Mouse (Mus musculus): ENCODE measurements around the gene Hacd2.

DNA sequence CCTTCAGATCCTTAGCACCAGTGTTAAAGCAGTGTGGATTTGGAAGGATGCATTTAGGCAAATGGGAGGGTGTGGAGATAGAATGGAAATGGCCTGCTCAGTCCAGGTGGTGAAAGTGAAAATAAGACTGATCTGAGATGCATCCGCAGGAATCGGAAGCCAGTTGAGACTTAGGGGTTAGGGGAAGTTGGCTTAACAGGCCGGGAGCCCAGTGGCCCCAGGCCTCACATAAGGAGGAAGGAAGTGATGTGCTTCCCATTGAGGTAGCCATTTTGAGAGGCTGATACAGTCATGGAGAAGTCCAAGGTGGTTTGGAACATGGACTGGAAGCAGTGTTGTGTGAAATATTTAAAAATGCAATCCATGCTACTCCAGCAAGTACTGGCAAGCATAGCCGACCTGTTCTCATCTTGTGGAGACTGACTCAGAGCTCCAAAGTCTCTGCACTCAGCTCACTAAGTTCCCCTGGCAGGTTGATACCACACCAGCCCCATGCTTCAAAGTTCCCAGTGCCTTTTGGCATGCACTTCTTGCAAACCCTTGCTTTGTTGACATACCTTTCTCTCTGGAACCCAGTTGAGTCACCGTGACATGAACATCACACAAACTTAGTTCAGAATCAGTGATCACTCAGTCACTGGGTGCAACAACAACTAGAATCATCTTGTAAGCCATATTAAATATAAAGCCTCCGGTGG lies 25.2 kb downstream of the Hacd2 start:
- TF ChIP-seq CTCF (IDR thresholded peaks at IDR 0.05; ENCODE audit: control insufficient read depth, insufficient read depth, insufficient replicate concordance, low read depth, low read length) (no peak), POLR2A (IDR thresholded peaks at IDR 0.05; ENCODE audit: control insufficient read depth, low read depth, low read length) (no peak)

Data from testis, adult 2 months (tissue).